Mouse (Mus musculus): Measurements from ENCODE around the gene Dhh.
A peak's percentile ranks its signal among the peaks of the same experiment; 100 is the strongest.

The Dhh gene

DNA sequence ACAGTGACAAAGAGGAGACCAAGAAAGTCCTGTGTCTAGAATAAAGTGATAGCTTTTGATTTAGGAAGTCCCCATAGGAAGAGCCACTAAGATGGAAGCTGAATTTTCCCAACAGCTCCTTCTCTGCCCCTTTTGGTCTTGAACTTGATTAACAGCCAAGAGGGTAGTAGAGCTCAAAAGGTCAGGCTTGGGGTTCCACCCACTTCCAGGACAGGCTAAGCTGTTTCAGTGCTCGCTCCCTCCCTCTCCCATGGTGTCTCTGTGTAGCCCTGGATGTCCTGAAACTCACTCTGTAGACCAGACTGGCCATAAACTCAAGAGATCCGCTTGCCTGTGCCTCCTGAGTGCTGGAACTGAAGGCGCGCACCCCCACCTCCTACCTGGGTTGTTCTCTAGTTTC, 17.7 kb upstream of the Dhh start:
- DNase-seq (ENCODE audit: low spot score) = no peak

GRCm38 (mm10) chr15:98914903-98915302, 16.6 kb upstream of the Dhh start:
- DNase-seq (ENCODE audit: low spot score) = no peak

GRCm38 (mm10) chr15:98904692-98905091, 6.4 kb upstream of the Dhh start:
- no peak for DNase-seq (ENCODE audit: low spot score)

- DNase-seq (ENCODE audit: low spot score) = no peak
Measured at GRCm38 (mm10) chr15:98902600-98902999, 4.3 kb upstream of the Dhh start.

DNA sequence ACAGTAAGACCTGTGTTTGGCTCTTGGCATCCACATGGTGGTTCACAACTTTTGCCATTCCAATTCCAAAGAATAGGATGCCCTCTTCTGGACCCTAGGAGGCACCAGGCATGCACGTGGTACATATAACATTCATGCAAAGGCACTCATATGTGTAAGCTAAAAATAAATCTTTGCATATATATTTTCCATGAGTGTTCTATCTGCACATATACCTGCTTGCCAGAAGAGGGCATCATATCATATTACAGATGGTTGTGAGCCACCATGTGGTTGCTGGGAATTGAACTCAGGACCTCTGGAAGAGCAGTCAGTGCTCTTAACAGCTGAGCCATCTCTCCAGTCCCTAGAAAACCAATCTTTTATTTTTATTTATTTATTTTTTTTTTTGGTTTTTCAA, 3.2 kb upstream of the Dhh start:
- no peak for DNase-seq (ENCODE audit: low spot score)

DNA sequence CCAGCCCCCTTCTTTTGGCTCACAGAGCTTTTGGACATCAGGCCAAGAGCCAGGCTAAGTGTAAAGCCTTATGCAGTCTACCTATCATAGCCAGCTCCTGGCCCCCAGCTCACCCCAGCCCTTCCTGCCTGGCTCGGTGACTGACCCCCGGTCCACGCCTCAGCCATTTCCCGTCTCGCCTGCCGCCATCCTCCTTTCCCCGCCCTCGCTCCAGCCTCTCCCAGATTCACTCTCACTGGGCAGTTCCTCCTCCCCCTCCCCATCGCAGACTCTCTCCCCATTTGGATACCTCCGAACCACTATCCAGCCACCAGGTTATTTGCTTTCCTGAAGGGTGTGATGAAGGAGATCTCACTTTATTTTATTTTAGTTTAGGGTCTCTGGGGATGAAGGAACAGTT, 845 bp downstream of the Dhh start:
- DNase-seq (ENCODE audit: low spot score) = no peak

DNA sequence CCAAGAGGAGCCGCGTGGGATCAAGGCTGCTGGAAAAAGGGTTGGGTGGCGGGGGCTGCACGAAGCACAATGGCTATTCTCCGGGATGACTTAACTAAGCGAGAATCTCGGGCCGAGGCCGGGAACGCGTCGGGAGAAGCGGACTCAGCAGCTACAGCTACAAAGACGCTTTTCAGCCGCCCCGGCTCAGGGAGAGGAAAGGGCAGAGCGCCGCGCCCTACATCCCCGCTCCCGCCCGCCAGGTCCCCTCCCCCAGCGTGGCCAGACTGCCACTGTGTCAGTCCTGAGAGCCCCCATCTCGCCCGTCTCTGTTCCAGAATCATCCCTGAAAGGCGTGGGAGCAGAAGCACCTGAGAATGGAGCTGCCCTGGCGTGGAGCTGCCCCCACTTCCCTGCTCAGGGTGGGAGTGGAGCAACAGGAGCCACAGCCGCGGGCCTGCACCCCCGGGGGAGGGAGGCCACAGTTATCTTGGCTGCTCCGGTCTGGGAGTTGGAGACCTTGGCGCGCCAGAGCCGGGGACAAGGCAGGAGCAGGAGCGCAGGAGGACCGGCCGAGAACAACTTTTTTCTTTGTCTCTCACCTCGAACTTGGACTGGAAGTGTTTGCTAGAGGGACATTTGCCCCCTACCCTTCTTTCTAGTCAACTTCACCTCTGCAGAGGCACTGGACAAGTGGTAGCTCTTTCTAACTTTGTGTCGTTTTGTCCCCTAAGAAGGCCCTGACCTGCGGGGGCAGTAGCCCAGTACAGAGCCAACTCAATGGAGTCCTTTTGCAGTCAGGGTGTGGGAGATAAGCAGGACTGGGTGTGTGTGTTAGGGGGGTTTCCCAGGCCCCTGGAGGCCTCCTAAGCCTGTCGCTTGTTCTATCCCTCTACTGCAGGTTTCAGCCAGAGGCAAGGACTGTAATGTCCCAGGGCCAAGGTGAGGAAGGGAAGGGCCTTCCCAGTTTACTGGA, 2.4 kb downstream of the Dhh start:
- DNase-seq (ENCODE audit: low spot score) = no peak

DNA sequence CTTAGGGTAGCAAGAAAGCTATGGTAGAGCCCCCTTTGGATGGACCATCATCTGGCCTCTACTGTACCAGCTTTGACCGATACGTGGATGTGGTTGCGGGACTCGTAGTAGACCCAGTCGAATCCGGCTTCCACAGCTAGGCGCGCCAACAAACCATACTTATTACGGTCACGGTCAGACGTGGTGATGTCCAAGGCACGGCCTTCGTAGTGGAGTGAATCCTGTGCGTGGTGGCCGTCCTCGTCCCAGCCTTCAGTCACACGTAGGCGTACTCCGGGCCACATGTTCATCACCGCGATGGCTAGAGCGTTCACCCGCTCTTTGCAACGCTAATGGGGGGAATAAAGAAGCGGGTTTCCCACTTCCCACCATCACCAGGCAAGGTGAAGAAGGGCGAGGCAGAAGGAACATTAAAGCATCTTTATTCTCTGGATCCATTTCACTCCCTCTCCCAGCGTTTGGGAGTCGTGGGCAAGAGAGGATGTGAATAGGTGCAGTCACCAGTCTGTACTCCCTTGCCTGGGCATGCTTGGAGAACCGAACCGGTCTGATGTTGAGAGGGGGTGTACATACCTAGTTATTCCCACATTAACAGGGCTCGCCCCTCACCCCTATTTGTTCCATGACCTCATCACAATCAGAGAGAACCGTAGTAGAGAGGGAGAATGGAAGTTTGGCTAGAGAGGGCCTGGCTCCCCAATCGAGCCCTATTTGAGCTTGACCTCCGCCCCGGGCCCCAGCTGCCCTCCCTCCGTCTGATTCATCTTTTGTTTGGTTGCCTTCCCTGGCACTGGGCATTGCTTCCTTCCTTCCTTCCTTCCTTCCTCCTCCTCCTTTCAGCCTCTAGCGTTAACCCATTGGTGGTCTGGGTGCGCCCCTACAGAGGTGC, 3.4 kb downstream of the Dhh start:
- no peak for DNase-seq (ENCODE audit: low spot score)

DNA sequence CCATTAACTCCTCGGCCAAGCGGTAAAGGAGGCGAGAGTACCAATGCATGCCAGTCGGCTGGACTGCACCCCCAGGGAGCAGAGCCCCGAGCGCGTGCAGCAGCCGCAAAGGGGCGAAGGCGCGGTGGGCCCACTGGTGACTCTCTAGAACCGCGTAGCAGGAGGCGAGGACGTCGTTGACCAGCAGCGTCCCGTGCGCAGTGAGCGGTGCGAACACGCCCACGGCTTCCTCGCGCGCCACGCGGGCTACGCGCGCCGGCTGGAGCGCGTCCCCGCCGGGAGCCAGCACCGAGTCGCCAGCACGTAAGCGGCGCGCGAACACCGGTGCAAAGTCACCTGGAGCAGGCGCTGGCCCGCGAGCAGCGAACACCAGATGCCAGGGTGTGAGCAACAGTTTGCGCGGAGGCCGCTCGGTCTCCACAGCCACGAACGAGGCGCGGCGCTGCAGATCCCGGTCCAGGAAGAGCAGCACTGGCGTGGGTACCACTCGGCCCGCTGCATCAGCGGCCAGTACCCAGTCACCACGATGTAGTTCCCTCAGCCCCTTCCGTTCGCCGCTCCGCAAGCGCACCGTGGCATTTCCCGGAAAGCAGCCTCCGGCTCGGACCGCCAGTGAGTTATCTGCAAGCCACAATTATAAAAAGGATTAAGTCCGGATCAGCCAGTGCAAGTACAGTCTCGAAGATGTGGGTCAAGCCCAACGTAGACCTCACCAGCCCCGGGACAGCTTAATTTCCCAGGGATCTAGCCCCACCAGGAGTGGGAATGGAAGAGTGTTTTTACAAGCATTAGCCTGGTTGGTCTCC, 4.2 kb downstream of the Dhh start, which contains the start of gene Rhebl1:
Gene Rhebl1 (minus strand): TSS at position 601 of the 806 bp plus-strand sequence.
- DNase-seq (ENCODE audit: low spot score) = no peak

GRCm38 (mm10) chr15:98893036-98893435, 5.3 kb downstream of the Dhh start:
- no peak for DNase-seq (ENCODE audit: low spot score)

DNA sequence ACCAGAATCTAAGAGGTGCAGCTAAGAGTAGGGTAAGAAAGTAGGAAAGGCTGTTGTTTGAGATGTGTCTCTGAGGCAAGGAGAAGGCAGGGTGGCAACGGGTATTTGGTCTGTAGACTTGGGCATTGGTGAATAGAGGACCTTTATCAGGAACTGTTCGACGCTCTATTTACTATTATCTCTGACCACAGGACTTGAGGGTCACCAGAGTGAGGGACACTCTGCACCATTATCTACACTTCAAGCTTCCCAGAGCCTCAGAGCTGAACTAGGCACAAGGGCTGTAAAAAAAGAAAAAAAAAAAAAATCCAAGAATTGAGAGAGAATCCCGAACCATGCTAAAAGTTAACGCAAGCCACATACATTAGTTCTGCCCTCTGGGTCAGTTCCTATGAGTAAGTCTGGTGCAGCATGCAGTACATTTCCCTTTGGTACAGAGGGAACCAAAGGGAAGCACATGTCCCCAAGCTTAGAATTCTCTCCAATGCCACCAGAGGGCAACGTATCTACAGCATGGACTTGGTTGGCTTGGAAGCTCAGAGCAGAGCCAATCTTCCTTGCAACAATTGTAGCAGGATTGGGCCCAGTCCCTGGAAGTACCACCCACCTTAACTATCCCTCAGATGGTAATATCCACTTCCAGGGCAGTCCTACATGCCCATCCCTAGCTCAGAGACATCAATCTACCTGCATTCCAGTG, 6.3 kb downstream of the Dhh start:
- peak; percentile 59 for DNase-seq (ENCODE audit: low spot score)

GRCm38 (mm10) chr15:98891198-98891742, 7.1 kb downstream of the Dhh start:
- DNase-seq (ENCODE audit: low spot score) = no peak

DNA sequence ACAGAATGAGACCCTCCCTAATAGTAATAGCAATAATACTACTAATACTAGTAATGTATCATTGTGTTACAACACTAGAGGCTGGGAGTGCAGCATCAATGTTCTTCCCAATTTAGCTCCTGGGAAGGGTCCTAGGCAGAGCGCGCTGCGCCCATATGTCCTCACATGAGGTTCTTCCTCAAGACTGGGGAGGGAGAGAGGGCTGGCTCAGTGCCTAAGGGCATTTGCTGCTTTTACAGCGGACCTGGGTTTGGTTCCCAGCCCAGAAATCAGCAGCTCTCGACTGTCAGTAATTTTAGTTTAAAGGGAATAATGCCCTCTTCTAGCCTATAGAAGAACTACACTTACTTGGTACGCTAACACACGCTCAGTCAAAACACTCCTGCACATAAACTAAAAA, 10.8 kb downstream of the Dhh start:
- DNase-seq (ENCODE audit: low spot score) = no peak

- no peak for DNase-seq (ENCODE audit: low spot score)
Measured at GRCm38 (mm10) chr15:98886667-98887387, 11.5 kb downstream of the Dhh start.

DNA sequence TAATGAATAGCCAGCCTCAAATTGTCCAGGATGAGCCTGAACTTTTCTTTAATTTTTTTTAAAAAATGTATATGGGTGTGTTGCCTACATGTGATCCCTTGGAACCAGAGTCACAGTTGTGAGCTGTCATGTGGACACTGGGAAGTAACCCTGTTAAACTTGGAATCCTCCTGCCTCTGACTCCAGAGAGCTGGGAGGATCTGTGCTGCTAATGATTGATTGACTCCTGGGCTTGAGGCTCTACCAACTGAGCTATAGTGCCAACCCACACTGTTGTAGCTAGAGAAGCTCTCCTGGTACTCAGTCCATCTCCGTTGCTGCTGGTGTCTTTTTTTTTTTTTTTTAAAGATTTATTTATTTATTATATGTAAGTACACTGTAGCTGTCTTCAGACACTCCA, 14.2 kb downstream of the Dhh start:
- DNase-seq (ENCODE audit: low spot score) = no peak

DNA sequence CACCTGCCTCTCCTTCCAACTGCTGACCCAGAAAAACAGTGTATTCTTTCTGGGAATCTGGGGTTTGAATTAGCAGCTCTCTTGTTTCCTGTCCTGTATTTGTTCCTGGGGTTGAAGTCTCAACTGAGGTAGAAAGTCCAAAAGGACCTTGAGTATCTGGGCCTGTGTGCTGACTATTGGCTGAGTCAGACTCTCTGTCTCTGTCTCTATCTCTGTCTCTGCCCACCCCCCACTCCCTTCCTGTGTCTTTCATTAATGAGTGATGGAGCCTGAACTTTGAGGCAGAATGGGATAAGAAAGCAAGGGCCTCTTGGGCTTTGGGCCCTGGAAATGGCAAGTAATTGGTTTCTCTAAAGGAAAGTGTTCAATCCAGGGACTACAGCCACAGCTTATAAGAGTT, 14.7 kb downstream of the Dhh start:
- no peak for DNase-seq (ENCODE audit: low spot score)

- DNase-seq (ENCODE audit: low spot score) = no peak
Measured at GRCm38 (mm10) chr15:98881656-98882008, 16.7 kb downstream of the Dhh start.

- DNase-seq (ENCODE audit: low spot score) = peak; percentile 81
Measured at GRCm38 (mm10) chr15:98880978-98881655, 17.2 kb downstream of the Dhh start.

DNA sequence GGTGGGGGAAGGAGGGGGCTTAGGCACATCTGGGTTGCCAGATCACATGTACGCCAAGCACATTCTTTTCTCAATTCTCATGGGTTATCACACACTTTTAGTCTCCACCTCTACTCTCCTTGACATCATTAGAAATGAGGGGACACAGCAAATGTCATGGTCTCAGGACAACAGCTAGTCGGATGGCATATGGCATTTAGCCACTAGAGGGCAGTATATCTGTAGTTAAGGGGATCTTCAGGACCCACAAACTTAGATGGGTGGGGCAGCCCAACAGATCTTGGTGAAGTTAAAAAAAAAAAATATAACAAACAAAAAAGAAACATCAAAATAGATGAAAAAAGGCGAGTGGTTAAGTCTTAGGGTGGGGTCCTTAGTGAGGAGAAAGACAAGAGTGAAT, 21.0 kb downstream of the Dhh start:
- DNase-seq (ENCODE audit: low spot score) = peak; percentile 73
